Mouse (Mus musculus) left cerebral cortex, postnatal 14 days (tissue): ENCODE data around the gene Slc27a1. TPM values are rescaled to one million over a fixed set of nuclear protein-coding genes. Genes with fewer than 3 reads are reported as not detected.

Experiments used
- DNase-seq, 2 experiments: peaks; one replicate each; pipeline ENCODE4 v3.0.0; 2021 to 2022; ENCODE audit warnings: low spot score in 2 of 2, mixed read lengths in 1 of 2
- intact Hi-C: fragments of 180-260 bp; cut with DNase I; formaldehyde crosslinking; loops from one replicate; pipeline ENCODE4 v1.15.1; 2025
- total RNA-seq, 2 experiments: library from RNA; stranded (reverse); gene quantifications; 2 replicates each; pipeline ENCODE4 v1.2.3; 2021

Slc27a1 gene
- total RNA-seq, 2 experiments from 2014 or later: 82.0 to 84.3 TPM

DNA sequence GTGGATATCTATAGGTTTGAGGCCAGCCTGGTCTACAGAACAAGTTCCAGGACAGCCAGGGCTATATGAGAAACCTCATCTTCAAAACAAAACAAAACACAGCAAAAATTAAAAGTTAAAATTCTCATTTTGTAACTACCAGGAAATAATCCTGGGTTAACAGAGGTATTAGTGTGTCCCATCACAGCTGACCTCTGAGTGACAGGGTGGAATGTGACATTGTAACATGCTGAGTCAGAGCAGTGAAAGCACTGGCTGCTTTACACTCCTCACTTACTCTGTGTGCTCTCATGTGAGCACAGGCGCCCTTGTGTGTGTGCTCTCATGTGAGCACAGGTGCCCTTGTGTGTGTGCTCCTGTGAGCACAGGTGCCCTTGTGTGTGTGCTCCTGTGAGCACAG is 6.3 kb downstream of the Slc27a1 start:
- no peak for DNase-seq
- intact Hi-C loops: no loop called here

DNA sequence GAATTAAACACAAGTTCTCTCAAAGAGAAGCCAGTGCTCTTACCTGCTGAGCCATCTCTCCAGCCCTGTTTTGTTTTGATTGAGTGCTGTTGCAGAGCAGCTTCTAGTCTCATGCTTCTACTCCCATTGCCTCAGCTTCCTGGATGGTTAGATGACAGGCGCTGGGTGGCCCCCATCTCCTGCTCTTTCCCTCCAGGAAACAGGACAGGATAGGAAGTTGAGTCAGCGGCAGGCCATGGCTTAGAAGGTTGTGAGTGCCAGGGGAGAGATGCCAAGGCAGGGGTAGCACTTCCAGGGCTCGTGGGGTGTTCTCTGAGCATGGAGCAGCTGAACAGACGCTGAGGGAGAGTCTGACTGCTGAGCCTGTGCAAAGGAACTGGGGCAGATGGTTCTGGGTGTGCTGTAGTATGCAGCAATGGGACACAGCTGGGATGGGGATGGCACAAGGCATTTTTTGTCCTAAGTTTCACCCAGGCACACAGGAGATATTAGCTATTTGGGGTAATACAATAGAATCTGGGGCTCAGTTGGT is 9.2 kb downstream of the Slc27a1 start:
- DNase-seq: no peak
- intact Hi-C loops: no loop called here

DNA sequence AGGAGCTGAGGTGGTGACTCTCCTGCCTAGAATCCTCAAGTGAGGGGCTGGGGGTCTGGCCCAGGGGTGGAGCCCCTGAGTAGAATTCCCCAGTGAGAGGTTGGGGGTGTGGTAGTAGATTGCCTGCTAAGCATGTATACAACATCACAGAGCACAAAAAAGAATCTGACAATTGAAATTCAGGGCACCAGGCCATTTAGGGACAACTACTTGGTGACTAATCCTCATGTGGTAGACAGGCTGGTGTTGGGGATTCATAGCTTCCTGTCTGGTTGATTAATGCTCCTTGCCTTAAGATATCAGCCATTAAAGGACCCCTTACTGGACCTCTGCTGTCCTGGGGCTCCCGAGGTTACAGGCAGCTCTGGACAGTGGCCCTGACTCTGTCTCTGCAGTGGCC is 10.3 kb downstream of the Slc27a1 start:
- intact Hi-C loops: no loop called here
- no peak for DNase-seq

DNA sequence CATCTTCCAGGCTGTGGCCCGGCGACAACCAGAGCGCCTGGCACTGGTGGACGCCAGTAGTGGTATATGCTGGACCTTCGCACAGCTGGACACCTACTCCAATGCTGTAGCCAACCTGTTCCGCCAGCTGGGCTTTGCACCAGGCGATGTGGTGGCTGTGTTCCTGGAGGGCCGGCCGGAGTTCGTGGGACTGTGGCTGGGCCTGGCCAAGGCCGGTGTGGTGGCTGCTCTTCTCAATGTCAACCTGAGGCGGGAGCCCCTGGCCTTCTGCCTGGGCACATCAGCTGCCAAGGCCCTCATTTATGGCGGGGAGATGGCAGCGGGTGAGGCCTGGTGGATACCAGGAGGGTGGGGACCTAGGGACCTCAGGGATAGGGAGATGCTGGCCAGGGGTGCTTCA is 10.8 kb downstream of the Slc27a1 start:
- no peak for DNase-seq
- intact Hi-C loops: no loop called here

DNA sequence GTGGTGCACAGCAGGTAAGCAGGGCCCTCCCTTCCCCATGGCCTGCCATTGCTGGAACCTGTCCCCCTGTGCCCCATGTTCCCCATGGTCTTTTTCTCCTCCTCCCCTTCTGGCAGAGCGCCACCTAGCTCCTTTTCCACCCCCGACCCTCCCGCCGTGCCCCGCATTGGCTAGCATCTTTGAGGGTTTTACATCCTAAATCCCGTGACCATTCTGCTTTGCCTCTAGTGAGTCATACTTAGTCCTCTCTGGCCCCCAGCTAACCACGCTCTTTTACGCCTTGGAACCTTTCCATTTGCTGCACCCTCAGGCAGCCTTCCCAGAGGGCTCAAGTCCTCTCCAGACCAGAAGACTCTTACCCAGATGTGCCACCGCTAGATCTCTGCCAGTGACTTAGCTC is 11.5 kb downstream of the Slc27a1 start:
- intact Hi-C loops: no loop called here
- no peak for DNase-seq

DNA sequence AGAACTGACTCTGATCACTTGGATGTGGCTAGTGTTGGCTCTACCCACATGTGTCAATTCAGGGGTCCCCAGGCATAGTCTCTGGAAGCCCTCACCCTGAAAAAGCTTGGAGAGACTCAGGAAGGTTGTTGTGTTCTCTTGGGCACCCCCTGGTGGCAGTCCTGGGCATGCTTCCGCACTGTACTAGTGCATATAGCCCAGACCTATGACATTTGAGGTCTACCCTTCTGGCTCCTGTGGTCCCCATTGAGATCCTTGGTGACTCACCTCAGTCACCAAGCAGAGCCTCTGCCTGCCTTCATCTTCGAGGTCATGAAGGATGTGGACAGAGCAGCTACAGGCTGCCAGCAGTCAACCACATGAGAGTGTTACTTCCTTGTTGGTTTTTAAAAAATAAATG is 18.2 kb downstream of the Slc27a1 start:
- DNase-seq: peak; percentile 59 to 70
- intact Hi-C loops: no loop called here

DNA sequence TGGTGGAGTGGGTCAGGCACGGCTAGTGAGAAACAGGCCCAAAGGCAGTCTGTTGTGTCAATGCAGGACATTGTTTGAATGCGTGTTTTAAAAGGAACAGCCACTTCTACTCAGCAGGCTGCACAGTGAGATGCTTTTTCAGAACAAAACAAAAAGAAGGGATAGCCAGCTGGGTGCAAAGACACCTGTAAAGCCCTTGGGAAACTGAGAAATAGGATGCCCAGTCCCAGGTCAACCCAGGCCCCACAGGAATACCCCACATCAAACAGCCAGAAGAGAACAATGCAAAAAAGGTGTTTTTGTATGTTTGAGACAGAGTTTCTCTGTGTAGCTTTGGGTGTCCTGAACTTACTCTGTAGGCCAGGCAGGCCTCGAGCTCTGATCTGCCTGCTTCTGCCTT is 20.1 kb downstream of the Slc27a1 start:
- intact Hi-C loops: no loop called here

DNA sequence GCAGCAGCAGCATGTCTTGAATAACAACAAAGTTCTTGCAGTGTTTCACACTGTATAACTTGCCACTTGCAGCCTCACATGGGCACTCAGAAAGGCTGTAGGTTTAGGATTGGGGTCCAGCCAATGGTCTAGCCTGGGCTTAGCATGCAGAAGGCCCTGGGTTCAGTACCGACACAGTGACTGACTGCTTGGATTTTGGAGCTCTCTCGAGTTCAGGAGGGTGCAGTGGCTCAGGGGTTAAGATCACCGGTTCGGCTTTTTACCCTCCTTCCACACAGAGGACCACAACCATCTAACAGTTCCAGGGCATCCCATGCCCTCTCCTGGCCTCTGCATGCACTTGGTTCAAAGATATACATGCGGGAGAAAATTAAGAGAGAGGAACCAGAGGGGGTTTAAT is 22.3 kb downstream of the Slc27a1 start:
- DNase-seq: no peak
- intact Hi-C loops: no loop called here

More for the DNA sequence above, 20.1 kb downstream of the Slc27a1 start:
- DNase-seq: no peak

DNA sequence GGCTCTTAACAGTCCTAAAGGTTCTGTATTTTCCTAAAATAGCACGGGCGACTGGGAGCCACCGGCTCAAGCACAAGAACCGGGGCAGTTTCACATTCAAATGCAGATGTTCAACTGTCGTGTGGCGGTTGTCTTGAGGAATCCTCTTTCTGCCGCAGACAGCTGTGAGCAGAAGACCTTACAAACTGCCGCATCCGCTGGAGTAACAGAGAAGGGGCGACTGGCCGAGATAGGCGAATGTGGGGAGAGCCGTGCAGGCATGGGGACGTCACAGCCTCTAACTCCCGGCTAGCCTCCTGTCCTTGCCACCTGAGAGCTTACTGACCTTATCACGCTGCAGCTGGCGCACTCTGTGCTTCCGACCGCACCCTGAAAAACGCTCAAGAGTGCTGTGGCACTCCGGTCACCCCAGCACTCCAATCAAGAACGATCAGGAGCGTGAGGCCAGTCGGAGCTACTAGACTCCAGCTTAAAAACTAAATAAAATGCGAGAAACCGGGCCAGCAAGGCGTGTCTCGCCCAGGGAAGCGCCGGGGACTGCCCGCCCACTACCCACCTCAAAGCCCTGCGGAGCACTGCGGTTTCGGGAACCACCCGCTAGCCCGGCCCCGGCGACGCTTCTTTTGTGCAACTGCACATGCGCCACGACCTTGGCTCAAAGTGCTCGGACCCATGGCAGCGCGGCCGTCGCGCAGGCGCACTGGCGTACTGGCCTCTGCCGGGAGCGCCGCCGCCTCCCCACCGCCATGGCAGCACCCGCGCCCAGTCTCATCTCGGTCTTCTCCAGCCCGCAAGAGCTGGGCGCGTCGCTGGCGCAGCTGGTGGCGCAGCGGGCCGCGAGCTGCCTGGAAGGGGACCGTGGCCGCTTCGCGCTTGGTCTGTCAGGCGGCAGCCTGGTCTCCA is 23.0 kb downstream of the Slc27a1 start, which contains the start of gene Pgls:
Pgls (plus strand) TSS at position 706 of the 903 bp plus-strand sequence.
- DNase-seq: peak; percentile 94 to 98
- intact Hi-C loops: loop anchor here (2.0 kb wide), 1 partner anchor 29 kb away; no protein-coding TSS in a partner anchor

DNA sequence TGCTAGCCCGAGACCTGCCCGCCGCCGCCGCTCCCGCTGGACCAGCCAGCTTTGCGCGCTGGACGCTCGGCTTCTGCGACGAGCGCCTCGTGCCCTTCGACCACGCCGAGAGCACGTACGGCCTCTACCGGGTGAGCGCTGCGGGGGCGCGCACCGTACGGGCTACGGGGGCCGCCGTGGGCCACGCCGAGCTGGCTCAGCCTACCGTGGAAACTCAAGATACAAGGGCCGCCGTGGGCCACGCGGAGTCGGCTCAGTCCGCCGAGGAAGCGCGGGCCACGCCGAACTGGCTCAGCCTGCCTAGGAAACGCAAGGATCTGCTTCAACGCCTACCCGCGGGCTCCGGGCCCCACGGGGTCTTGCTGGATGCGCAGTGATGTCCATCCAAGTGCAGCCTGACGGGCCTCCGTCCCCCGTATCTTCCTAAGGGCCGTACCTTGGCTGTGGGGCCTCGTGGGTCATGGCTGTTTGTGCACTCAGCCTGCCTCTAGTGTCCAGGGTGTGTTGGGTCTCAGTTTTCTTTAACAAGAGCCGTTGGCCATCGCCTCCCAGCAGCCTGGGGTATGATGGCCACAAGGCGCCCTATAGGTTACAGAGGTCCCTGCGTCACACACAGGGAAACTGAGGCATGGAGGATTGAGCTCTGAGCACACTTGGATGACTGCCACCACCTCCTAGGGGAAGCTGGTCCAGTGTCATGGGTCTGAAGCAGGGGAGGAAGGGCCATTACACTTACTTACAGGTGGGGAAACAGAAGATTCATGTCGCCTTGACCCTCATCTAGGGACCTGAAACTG is 23.9 kb downstream of the Slc27a1 start:
- peak; percentile 74 to 88 for DNase-seq
- intact Hi-C loops: loop anchor here (2.0 kb wide), 1 partner anchor 30 kb away; no protein-coding TSS in a partner anchor

DNA sequence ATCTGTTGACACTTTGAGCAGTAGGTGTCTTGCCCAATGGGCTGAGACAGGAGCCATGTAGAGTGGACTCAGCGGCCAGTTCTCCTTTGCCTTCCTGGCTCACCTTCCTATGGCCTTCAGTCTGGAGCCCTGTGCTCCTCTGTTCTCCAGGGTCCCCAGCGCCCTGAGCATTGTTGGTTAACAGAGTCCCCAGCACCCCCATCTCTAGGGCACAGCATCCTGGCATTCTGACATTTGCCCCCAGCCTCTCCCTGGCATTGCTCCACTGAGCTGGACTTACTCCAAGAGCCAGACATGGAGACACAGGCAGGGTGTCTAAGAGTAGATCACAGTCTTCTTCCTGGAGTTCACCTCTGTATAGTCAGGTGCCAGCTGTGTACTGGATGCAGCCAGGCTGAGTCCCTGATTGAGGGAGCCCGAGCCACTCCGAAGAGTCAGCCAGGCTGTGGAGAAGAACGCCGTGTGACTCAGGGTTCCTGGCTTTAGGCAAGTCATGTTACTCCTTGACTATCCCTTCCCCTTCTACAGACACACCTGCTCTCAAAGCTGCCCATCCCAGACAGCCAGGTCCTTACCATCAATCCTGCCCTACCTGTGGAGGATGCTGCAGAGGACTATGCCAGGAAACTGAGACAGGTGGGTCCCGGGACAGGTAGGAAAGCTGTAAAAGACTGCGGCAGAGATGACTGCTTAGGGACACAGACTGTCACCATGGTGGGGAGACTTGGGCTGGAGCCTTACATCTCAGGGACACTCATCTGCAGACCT is 25.1 kb downstream of the Slc27a1 start:
- intact Hi-C loops: loop anchor here (2.0 kb wide), 1 partner anchor 31 kb away; no protein-coding TSS in a partner anchor
- DNase-seq: no peak

DNA sequence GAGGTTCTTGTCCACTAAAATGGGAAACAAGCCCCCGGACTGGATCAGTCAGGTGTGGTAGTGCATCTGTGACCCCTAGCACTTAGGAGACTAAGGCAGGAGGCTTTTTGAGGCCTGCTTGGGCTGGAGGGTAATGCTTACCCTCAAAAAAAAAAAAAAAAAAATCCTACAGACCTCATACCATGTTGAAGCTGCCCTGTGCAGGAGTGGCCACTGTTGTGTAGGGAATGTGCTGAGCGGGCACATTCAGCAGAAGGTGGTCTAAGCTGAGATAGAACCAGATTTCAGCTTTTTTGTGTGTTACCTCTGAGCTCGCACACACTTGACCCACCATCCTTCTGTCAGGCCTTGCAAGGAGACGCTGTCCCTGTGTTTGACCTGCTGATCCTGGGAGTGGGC is 25.6 kb downstream of the Slc27a1 start:
- DNase-seq: no peak
- intact Hi-C loops: no loop called here

DNA sequence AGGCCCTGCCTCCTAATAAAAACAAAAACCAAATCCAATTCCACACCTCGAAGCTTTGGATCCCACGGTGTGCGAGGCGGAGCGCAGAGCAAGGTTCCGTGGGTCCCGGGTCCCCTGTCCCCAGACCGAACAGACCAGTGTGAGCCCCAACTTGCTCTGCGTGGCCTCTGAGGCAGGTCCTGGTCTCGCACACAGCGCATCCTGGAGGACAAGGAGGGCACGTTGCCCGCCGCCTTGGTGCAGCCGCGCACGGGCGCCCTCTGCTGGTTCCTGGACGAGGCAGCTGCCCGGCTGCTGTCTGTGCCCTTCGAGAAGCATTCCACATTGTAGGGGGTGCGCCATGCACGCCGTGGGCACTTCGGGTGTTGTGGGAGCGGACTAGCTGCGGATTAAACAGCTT is 27.2 kb downstream of the Slc27a1 start:
- intact Hi-C loops: no loop called here
- DNase-seq: peak; percentile 91

DNA sequence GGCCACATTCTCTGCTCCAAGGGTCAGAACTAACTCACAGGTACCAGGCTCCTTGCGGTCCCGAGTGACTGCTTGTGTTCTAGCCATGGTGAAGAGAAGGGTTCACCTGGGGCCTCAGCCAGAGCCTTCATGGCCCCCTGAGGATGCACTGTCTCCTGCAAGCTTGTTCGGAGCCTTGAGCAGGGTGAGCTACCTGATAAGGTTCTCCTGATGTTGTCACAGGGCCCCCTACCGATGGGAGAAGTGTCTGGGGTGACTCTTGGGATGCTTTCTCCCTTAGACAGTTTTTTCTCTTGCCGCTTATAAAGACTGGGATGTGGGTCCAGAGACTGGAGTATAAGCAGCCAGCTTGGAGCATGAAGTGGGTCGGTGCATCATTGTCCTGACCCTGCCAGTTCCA is 27.7 kb downstream of the Slc27a1 start:
- no peak for DNase-seq
- intact Hi-C loops: no loop called here

DNA sequence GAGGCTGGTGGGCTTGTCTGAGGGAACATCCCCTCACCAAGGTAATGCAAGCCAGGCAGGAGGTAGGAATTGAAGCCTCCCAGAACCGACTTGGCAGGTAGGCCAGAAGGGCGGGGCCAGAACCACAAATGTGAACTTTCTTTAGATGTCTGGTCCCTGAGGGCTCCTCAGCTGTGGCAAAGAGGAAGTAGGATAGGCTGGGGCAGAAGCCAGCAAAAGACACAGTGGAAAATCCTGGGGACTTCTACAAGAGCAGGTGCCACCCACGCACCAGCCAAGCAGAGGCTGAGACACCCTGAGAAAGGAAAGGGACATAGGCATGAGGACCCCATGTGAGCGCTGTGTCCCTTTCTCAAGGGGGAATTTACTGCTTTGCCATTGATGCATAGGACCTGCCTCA is 28.1 kb downstream of the Slc27a1 start:
- intact Hi-C loops: no loop called here

DNA sequence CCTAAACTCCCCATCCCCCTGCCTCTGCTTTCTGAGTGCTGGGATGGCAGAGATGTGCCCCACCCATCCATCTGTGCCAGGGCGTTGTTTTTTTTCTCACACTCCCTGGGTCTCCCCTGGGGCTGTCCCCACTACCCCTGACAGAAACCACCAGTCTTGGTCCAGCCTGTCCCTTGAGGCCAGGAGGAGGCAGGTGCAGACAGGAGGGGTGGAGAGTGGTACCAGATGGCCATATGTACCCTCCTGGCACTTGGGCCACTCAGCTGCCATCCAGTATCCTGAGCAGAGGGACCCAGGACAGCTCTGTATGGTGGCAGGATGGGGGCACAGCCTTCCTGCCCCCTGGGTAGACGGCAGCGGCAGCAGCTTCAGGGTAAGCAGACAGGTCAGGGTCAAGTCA is 28.8 kb downstream of the Slc27a1 start, which contains the start of gene Fam129c:
Fam129c (plus strand) TSS at position 198 of the 400 bp plus-strand sequence.
- intact Hi-C loops: no loop called here
- no peak for DNase-seq

More for the DNA sequence above, 28.1 kb downstream of the Slc27a1 start:
- DNase-seq: no peak

DNA sequence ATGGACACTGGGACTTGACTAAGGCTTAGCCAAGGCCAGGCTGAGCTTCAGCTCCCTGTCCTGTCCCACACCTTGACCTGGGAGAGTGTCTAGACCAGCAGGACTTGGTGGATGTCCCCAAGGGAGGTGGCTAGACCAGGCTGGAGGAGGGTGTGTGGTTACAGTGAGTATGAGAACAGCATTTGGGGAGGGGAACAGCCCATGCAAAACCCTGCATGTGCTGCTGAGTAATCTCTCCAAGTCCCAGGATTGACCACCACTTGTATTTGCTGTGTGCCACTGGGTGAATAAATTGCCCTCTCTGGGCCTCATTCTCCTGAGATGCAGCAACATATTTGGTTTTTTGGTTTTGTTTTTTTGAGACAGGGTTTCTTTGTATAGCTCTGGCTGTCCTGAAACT is 29.7 kb downstream of the Slc27a1 start:
- intact Hi-C loops: no loop called here
- no peak for DNase-seq

DNA sequence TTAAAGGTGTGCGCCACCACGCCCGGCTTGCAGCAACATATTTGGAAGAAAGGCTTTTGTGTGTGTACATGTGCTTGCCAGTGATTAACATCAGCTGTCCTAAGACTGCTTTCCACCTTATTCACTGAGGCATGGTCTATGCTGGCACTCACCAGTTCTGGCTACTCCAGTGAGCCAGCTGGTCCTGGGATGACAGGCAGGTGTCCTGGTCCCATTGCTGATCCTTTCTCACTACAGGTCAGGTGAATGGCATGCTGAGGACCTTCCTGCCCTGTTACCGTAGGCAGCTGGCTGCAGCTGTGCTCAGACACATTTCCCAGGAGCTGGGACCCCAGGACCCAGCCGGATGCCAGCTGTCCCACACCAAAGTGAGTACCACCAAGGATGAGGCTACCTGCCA is 30.2 kb downstream of the Slc27a1 start:
- no peak for DNase-seq
- intact Hi-C loops: no loop called here
